Mouse (Mus musculus): ENCODE results near the gene Prdm16.

The Prdm16 gene

DNA sequence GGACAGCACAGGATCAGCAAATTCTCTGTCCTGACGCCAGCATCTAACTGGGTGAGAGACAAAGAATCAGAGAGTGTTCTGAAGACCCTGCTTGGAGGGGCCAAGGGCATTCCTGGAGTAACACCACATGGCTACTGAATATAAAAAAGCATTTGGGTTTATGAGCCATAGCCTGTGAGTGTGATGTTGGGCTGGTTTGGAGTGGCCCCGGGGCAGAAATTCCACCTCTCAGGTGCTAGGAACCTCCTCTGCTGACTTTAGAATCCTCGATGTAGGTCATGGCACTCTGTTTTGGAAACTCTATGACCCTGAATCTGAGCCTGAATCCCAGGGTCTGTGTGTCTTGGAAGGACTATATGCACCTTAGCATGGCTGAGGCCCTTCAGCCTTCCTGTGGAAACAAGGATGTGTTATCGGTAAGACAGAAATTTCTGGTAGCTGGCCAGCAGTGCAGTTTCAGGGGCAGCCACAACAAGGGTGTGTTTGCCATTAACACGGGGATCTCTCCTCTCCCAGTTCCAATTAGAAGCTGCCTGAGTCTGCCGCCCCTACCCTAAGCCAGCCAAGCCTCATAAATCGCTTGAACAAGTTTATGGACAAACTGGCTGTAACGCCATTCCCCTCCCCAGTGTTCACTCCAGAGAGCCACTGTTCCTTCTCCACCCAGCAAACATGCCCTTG is 34.7 kb upstream of the Prdm16 start:
- Histone ChIP-seq H3K9me3 (ENCODE audit: low read length) (no peaks in the 10 kb centered on the region), H3K4me3 (replicated peaks; ENCODE audit: low read length) (no peak overlapping the region), H3K36me3 (ENCODE audit: insufficient read depth, low read length) (no peaks in the 10 kb centered on the region), H3K4me1 (replicated peaks; ENCODE audit: low read depth, low read length) (peaks cover 55% of the 10 kb centered on the region), H3K27me3 (ENCODE audit: insufficient read depth, low read length) (peaks cover 25% of the 10 kb centered on the region)
- TF ChIP-seq POU5F1 (IDR thresholded peaks at IDR 0.05; ENCODE audit: borderline replicate concordance, low read length) (no peak), NANOG (IDR thresholded peaks at IDR 0.05; ENCODE audit: borderline replicate concordance, low read length) (no peak), CTCF (conservative IDR thresholded peaks at IDR 0.05; ENCODE audit: low read length) (no peak)

DNA sequence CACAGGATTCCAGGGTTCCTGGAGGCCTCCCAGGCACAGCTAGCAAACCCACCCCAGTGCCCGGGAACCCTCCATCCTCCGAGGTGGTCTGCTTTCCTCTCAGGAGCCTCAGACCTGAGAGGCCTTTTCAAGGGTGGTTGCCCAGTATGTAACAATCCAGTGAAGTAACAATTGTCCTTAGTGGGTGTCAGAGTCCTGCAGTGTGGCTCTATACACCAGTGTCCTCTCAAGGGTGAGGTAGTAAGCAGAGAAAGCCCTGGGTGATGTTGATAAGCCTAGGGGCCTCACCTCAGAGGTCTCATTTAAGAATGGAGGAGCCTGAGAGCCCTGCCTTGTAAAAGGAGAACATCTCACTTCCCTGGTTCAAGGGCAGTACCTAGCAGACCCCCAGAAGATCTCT is 31.1 kb upstream of the Prdm16 start, which contains the start of gene Actrt2:
Gene Actrt2, minus strand, starts transcription at position 101 of the 400 bp plus-strand sequence.
- Histone ChIP-seq H3K4me3 (replicated peaks; ENCODE audit: low read length) (no peak within 1 kb of the TSS), H3K4me1 (replicated peaks; ENCODE audit: low read depth, low read length) (peaks cover 33% of the 10 kb centered on the region), H3K9me3 (ENCODE audit: low read length) (no peaks in the 10 kb centered on the region), H3K36me3 (ENCODE audit: insufficient read depth, low read length) (no peaks in the 10 kb centered on the region), H3K27me3 (ENCODE audit: insufficient read depth, low read length) (peaks cover 38% of the 10 kb centered on the region)
- TF ChIP-seq CTCF (conservative IDR thresholded peaks at IDR 0.05; ENCODE audit: low read length): no peak
- no peak for TF ChIP-seq POU5F1 (IDR thresholded peaks at IDR 0.05; ENCODE audit: borderline replicate concordance, low read length)
- no peak for TF ChIP-seq NANOG (IDR thresholded peaks at IDR 0.05; ENCODE audit: borderline replicate concordance, low read length)

DNA sequence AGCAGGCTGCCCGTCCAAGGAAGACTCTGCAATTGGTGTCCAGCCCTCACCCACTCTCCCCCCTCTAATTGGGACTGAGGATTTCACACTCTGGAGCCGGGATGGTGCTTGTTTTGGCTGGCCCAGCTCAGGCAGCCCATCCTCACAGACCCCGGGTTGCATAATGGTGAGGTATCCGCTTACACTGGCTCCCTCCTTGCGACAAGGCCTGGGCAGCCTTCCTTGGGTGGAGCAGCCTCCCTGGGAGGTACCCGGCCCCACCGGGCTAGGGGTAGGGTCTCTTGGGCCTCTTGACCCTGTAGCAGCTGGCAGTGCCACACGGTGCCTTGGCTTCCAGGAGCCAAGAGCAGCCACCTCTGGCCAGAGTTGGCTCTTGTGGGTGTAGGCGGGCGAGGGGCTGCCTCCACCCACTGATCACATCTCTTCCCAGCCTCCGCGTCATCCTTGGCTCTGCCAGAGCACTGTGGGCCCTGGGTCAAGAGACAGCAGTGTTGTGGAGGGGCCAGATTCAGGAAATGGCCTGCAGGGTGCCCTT is 26.1 kb upstream of the Prdm16 start:
- Histone ChIP-seq H3K4me1 (replicated peaks; ENCODE audit: low read depth, low read length) (peaks cover 62% of the 10 kb centered on the region), H3K4me3 (replicated peaks; ENCODE audit: low read length) (peak overlapping the region; percentile 20; the same call in 1 of the 2 replicates), H3K36me3 (ENCODE audit: insufficient read depth, low read length) (no peaks in the 10 kb centered on the region), H3K27me3 (ENCODE audit: insufficient read depth, low read length) (peaks cover 29% of the 10 kb centered on the region), H3K9me3 (ENCODE audit: low read length) (peaks cover 5% of the 10 kb centered on the region)
- TF ChIP-seq CTCF (conservative IDR thresholded peaks at IDR 0.05; ENCODE audit: low read length) (no peak), NANOG (IDR thresholded peaks at IDR 0.05; ENCODE audit: borderline replicate concordance, low read length) (no peak), POU5F1 (IDR thresholded peaks at IDR 0.05; ENCODE audit: borderline replicate concordance, low read length) (no peak)

DNA sequence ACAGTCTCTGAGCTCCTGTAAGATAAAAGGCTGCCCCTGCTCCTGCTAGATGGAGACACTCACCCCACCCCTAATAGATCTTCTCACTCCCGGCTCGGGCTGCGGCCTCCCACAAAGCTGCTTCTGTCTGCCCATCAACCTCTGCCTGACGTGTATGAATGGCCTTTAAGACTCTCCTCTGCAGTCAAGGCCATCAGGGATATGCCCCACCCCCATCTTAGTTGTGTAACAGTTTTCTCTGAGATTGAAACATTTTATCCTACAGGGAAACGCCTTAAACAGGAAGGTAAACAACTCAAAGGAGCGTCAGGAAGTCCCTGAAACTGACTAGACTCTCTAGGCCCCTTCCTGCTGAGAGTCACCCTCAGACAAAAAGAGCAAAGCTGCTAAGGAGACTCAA is 24.6 kb upstream of the Prdm16 start:
- no peak overlapping the region for H3K4me3 ChIP-seq (replicated peaks; ENCODE audit: low read length)
- H3K9me3 ChIP-seq (ENCODE audit: low read length): peaks cover 5% of the 10 kb centered on the region
- TF ChIP-seq CTCF (conservative IDR thresholded peaks at IDR 0.05; ENCODE audit: low read length) (no peak), POU5F1 (IDR thresholded peaks at IDR 0.05; ENCODE audit: borderline replicate concordance, low read length) (no peak), NANOG (IDR thresholded peaks at IDR 0.05; ENCODE audit: borderline replicate concordance, low read length) (no peak)
- peaks cover 72% of the 10 kb centered on the region for H3K4me1 ChIP-seq (replicated peaks; ENCODE audit: low read depth, low read length)
- H3K27me3 ChIP-seq (ENCODE audit: insufficient read depth, low read length): peaks cover 17% of the 10 kb centered on the region
- no peaks in the 10 kb centered on the region for H3K36me3 ChIP-seq (ENCODE audit: insufficient read depth, low read length)

DNA sequence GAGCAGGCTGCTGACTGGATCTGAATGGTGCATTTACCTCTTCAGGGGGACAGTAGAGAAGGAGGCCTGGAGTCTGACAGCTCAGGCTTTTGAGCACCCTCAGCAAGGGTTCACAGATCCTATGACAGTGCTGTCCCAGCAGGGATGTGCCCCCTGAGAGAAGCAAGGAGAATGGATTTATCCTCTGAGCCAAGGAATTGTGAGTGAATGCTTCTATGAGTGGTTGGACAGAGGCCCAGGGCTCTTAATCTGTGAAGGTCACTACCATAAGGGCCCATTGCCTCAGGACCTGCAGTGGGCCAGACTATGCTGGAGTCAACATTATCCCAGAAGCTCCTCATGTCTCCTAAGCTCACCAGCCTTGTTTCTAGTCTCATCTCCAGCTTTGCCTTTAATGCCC is 23.4 kb upstream of the Prdm16 start:
- peaks cover 8% of the 10 kb centered on the region; the same call in 1 of the 2 replicates for H3K27me3 ChIP-seq (ENCODE audit: insufficient read depth, low read length)
- no peak overlapping the region for H3K4me3 ChIP-seq (replicated peaks; ENCODE audit: low read length)
- TF ChIP-seq NANOG (IDR thresholded peaks at IDR 0.05; ENCODE audit: borderline replicate concordance, low read length) (no peak), CTCF (conservative IDR thresholded peaks at IDR 0.05; ENCODE audit: low read length) (no peak), POU5F1 (IDR thresholded peaks at IDR 0.05; ENCODE audit: borderline replicate concordance, low read length) (no peak)
- peaks cover 5% of the 10 kb centered on the region for H3K9me3 ChIP-seq (ENCODE audit: low read length)
- no peaks in the 10 kb centered on the region for H3K36me3 ChIP-seq (ENCODE audit: insufficient read depth, low read length)
- H3K4me1 ChIP-seq (replicated peaks; ENCODE audit: low read depth, low read length): peaks cover 79% of the 10 kb centered on the region

DNA sequence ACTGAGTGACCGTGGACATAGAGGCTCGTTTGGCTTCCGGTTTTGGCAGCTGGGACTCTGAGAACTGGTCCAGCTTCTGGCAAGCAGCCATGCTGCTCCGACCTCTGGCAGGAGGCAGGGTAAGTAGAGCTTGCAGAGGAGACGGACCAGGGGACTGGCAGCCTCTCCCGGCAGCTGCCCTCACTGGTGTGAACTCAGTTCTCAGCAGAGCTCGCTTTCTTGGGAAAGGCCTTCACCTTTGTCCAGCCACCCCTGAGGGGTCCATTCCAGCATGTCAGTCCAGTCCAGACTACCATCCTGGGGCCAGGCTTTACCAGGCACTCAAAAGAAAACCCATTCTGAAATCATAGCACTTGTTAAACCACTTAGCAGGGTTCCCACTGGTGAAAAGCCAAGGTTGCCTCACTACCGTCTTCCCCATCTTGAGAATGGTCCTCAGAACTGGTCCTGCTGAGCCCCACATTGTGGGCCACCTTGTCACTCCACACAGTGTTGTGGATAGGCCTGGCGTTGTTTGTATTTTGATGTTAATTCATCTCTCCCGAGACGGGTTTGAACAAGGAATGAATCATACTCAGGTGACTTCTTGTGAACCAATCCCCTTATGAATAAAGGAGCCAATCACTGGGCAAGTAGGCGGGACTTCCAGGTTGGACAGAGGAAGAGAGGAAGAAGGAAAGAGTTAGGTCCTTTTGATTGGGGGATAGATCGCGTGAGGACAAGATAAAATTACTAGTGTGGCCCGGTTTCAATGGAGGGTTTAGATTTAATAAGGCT is 18.6 kb upstream of the Prdm16 start:
- peaks cover 88% of the 10 kb centered on the region for H3K4me1 ChIP-seq (replicated peaks; ENCODE audit: low read depth, low read length)
- no peaks in the 10 kb centered on the region for H3K27me3 ChIP-seq (ENCODE audit: insufficient read depth, low read length)
- TF ChIP-seq NANOG (IDR thresholded peaks at IDR 0.05; ENCODE audit: borderline replicate concordance, low read length) (no peak), CTCF (conservative IDR thresholded peaks at IDR 0.05; ENCODE audit: low read length) (no peak), POU5F1 (IDR thresholded peaks at IDR 0.05; ENCODE audit: borderline replicate concordance, low read length) (no peak)
- H3K4me3 ChIP-seq (replicated peaks; ENCODE audit: low read length): peak overlapping the region; percentile 83
- peaks cover 11% of the 10 kb centered on the region for H3K36me3 ChIP-seq (ENCODE audit: insufficient read depth, low read length)
- no peaks in the 10 kb centered on the region for H3K9me3 ChIP-seq (ENCODE audit: low read length)

DNA sequence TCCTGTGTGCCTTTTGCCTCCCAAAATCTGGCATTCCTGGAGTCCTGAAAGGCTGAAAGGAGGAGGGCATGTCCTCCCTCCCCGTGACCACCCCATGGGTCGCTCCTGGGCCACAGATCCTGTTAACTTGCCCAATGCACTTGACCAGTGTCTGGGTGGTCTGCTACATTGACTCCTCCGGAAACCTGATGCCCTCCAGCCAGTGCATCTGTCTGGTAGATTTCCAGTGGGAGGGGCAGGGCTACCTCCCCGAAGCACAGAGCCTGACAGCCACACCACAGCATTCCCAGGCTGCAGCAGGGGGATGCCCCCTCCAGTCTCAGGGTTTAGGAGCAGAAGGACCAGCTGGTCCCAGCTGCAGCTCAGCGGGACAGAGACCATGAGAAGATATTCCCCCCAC is 15.8 kb upstream of the Prdm16 start:
- H3K9me3 ChIP-seq (ENCODE audit: low read length): no peaks in the 10 kb centered on the region
- peaks cover 68% of the 10 kb centered on the region for H3K4me1 ChIP-seq (replicated peaks; ENCODE audit: low read depth, low read length)
- H3K27me3 ChIP-seq (ENCODE audit: insufficient read depth, low read length): no peaks in the 10 kb centered on the region
- H3K36me3 ChIP-seq (ENCODE audit: insufficient read depth, low read length): peaks cover 31% of the 10 kb centered on the region
- H3K4me3 ChIP-seq (replicated peaks; ENCODE audit: low read length): peak overlapping the region; percentile 56
- TF ChIP-seq NANOG (IDR thresholded peaks at IDR 0.05; ENCODE audit: borderline replicate concordance, low read length) (no peak), POU5F1 (IDR thresholded peaks at IDR 0.05; ENCODE audit: borderline replicate concordance, low read length) (no peak), CTCF (conservative IDR thresholded peaks at IDR 0.05; ENCODE audit: low read length) (no peak)

DNA sequence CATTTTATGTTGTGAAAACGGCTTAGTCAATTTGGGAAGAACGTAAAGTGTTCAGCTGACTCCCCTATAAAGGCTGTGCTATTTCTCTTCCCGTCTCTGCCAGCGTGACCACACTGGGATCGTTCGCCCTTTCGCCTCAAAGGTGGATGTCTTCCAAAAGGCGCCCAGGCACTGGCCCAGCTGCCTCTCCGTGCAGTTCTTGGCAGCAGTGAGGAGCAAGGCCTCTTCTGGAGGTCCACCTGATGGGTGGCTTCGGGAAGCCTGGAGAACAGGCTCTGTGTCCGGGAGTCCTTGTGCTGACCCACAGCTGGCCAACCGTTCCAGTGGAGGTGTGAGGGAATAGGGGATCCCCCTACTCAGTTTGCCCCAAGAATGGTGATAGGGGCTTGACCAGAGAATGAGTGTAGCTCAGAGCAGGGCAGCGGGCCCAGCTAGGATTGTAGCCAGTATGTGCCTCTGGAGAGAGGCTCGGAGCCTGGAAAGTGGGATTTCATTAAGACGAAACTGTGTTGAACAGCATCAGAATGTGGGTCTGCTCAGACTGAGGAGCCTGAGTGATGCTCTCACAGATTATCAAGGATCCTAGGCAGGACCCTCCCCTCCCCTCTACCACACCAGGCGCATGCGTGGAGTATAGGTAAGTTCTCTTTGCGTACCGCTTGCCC is 12.5 kb upstream of the Prdm16 start:
- H3K4me1 ChIP-seq (replicated peaks; ENCODE audit: low read depth, low read length): peaks cover 44% of the 10 kb centered on the region
- peaks cover 52% of the 10 kb centered on the region for H3K36me3 ChIP-seq (ENCODE audit: insufficient read depth, low read length)
- TF ChIP-seq CTCF (conservative IDR thresholded peaks at IDR 0.05; ENCODE audit: low read length) (no peak), NANOG (IDR thresholded peaks at IDR 0.05; ENCODE audit: borderline replicate concordance, low read length) (no peak), POU5F1 (IDR thresholded peaks at IDR 0.05; ENCODE audit: borderline replicate concordance, low read length) (no peak)
- H3K4me3 ChIP-seq (replicated peaks; ENCODE audit: low read length): no peak overlapping the region
- H3K9me3 ChIP-seq (ENCODE audit: low read length): no peaks in the 10 kb centered on the region
- H3K27me3 ChIP-seq (ENCODE audit: insufficient read depth, low read length): peaks cover 13% of the 10 kb centered on the region

Data from E14TG2a.4 (cell line).